Mouse (Mus musculus): Measurements from ENCODE around the gene Polr1a.

DNA sequence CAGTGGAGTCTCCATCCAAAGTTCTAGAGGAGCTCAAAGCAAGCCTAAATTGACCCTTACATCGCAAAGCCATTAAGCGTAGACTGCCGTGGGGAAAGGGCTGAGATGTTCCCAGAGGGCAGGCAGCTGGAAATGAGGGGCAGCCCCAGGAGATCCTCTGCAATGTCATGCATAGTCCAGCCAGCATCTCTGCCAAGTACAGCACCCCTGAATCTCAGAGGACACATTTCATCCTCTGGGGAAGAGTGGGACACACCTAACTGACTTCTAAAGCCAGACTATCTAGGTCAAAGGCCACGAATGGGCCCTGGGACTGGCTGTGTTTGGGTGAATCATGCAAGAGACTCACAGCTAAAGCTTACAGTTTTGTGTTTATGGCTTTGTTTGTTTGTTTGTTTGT lies 85.2 kb downstream of the Polr1a start:
- no peak for TF ChIP-seq EP300 (IDR thresholded peaks at IDR 0.05; ENCODE audit: insufficient read depth, low read depth, low read length)
- no peak for TF ChIP-seq POLR2A (IDR thresholded peaks at IDR 0.05; ENCODE audit: insufficient read depth, low read length)
- TF ChIP-seq CTCF (IDR thresholded peaks at IDR 0.05; ENCODE audit: low read depth, low read length), result no peak

Data from ES-Bruce4 (cell line).